Mouse (Mus musculus) lung, embryonic 16.5 days (tissue): ENCODE measurements around the gene Sec14l1. TPM values are rescaled to one million over a fixed set of nuclear protein-coding genes. Genes with fewer than 3 reads are reported as not detected.
A peak's percentile ranks its signal among the peaks of the same experiment; 100 is the strongest.

Experiments
- ATAC-seq: fragments of 200-750 bp; cut with Nextera tagmentation; 2 replicates; pipeline ENCODE4 v1.8.0; 2017; ENCODE audit warnings: low read depth, mild to moderate bottlenecking, moderate library complexity
- H3K27ac ChIP-seq: fragments of 300-500 bp; sonication (generic); 2 replicates; pipeline ENCODE4 v1.5.1; 2014; ENCODE audit warnings: mild to moderate bottlenecking, control low read depth, low read length
- H3K27me3 ChIP-seq: fragments of 300-500 bp; sonication (generic); 2 replicates; pipeline ENCODE4 v1.6.1; 2014; ENCODE audit warnings: low read depth, low read length, mixed read lengths; ENCODE audit not compliant: control insufficient read depth, insufficient read depth
- H3K36me3 ChIP-seq: fragments of 300-500 bp; sonication (generic); 2 replicates; pipeline ENCODE4 v1.6.1; 2014; ENCODE audit warnings: low read length; ENCODE audit not compliant: control insufficient read depth, insufficient read depth
- H3K4me1 ChIP-seq: fragments of 300-500 bp; sonication (generic); replicated peaks from 2 replicates; pipeline ENCODE4 v1.6.1; 2014; ENCODE audit warnings: low read length, mixed read lengths; ENCODE audit not compliant: control insufficient read depth, insufficient read depth
- H3K4me2 ChIP-seq: fragments of 300-500 bp; sonication (generic); 2 replicates; pipeline ENCODE4 v1.6.1; 2014; ENCODE audit warnings: low read depth, low read length, control low read depth
- H3K4me3 ChIP-seq: fragments of 300-500 bp; sonication (generic); 2 replicates; pipeline ENCODE4 v1.5.1; 2014; ENCODE audit warnings: mild to moderate bottlenecking, low read length, control low read depth
- H3K9ac ChIP-seq: fragments of 300-500 bp; sonication (generic); 2 replicates; pipeline ENCODE4 v1.6.1; 2014; ENCODE audit warnings: low read length, control low read depth
- H3K9me3 ChIP-seq: fragments of 300-500 bp; sonication (generic); 2 replicates; pipeline ENCODE4 v1.6.1; 2016; ENCODE audit warnings: low read length; ENCODE audit not compliant: control insufficient read depth
- WGBS: fragments of 180-500 bp; shearing (Covaris S2); extraction: QIAGEN DNeasy Blood & Tissue Kit; methylation state at CpG from one replicate; pipeline ENCODE4 v1.1.7; 2014; 5-methylcytosine and 5-hydroxymethylcytosine counted together
- polyA plus RNA-seq: library from polyadenylated mRNA; unstranded; fragments of >200 nt; fragmentation: Nextera tagmentation; extraction: Ambion mirVana; gene quantifications from 2 replicates; pipeline ENCODE4 v1.2.1, GENCODE M21; 2015

Gene Sec14l1
- polyA plus RNA-seq, 1 experiment from 2014 or later, result 76.5 TPM

DNA sequence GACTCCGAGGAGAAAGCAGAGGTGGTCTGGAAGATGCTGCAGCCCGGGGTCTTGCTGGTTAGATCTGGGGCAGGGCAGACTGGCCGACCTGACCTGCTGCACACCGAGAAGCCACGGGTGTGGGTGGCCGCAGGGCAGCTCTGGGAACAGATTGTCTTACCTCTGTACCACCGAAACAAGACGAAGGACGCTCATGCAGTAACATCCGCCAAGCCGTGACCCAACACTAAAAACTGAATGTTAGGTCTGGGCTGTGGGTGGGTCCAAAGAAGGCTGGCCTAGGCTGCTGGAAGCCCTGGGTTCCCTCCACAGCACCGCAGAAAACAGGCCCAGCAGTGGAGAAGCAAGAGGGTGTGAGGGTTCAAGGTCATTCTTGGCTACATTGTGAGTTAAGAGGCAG, 45.8 kb downstream of the Sec14l1 start:
- peaks cover 16% of the 10 kb centered on the region for H3K36me3 ChIP-seq
- 94% methylated on average over 12 of the region's 12 CpGs for WGBS
- H3K4me2 ChIP-seq, result no peak overlapping the region
- H3K4me3 ChIP-seq, result no peak overlapping the region
- H3K27me3 ChIP-seq, result no peaks in the 10 kb centered on the region
- H3K27ac ChIP-seq, result no peak overlapping the region
- no peaks in the 10 kb centered on the region; the same call in 1 of the 2 replicates for H3K9me3 ChIP-seq
- ATAC-seq, result no peak
- H3K9ac ChIP-seq, result no peak overlapping the region
- H3K4me1 ChIP-seq, result peaks cover 15% of the 10 kb centered on the region

DNA sequence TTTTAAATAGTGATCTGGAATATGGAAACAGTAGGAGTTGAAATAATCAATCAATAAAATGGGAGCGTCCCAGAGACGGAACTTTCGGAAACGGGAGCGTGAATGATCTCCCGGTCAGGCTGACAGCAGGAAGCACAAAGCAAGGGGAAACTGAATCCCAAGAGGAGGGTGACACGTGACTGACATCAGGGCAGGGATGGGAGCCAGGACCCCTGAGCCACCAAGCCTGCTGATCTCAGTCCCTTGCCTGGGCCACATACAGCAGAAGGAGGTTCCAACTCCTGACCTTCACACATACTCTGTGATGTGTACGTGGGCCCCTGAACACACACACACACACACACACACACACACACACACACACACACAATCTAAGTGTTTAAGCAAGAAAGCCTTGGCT, 46.6 kb downstream of the Sec14l1 start:
- Histone ChIP-seq H3K27ac (no peak overlapping the region), H3K4me2 (no peak overlapping the region), H3K4me1 (peaks cover 11% of the 10 kb centered on the region; the same call in 1 of the 2 replicates), H3K27me3 (no peaks in the 10 kb centered on the region), H3K9me3 (no peaks in the 10 kb centered on the region; the same call in 1 of the 2 replicates), H3K9ac (no peak overlapping the region), H3K36me3 (peaks cover 10% of the 10 kb centered on the region), H3K4me3 (no peak overlapping the region)
- WGBS, result 44% methylated on average over 8 of the region's 8 CpGs
- ATAC-seq, result no peak

DNA sequence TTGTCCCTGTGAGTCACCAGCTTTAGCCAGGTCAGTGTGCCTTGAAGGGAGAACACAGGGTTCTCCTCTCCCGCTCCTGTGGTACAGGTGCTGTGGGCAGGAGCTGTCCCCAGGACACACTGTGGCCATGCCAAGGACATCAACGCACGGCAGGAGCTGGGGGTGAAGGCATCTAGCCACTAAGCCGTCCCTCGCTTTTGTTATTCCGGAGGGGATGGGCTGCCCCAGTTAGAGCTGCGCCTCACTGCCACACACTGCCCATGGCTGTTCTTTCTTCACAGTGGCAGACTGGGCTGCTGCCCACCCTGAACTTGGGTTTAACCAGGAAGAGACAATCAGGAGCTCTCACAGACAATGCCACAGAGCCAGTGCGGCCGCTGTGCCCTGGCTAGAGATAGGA, 48.1 kb downstream of the Sec14l1 start:
- Histone ChIP-seq H3K27ac (no peak overlapping the region), H3K9ac (no peak overlapping the region), H3K4me2 (no peak overlapping the region), H3K9me3 (no peaks in the 10 kb centered on the region; the same call in 1 of the 2 replicates), H3K27me3 (no peaks in the 10 kb centered on the region), H3K36me3 (peaks cover 2% of the 10 kb centered on the region; the same call in 1 of the 2 replicates), H3K4me3 (no peak overlapping the region), H3K4me1 (peaks cover 8% of the 10 kb centered on the region; the same call in 1 of the 2 replicates)
- 78% methylated on average over 9 of the region's 9 CpGs for WGBS
- ATAC-seq, result no peak

- Histone ChIP-seq H3K4me2 (no peak overlapping the region), H3K9me3 (no peaks in the 10 kb centered on the region; the same call in 1 of the 2 replicates), H3K4me3 (no peak overlapping the region), H3K9ac (no peak overlapping the region), H3K36me3 (peaks cover 2% of the 10 kb centered on the region; the same call in 1 of the 2 replicates), H3K4me1 (0 out of 2 replicates have a peak, but pooled peaks cover 2% of the 10 kb centered on the region), H3K27ac (no peak overlapping the region), H3K27me3 (no peaks in the 10 kb centered on the region)
- 51% methylated on average over 6 of the region's 6 CpGs for WGBS
- ATAC-seq, result no peak
These were observed 48.8 kb downstream of the Sec14l1 start for GRCm38 (mm10) chr11:117163771-117164170.

DNA sequence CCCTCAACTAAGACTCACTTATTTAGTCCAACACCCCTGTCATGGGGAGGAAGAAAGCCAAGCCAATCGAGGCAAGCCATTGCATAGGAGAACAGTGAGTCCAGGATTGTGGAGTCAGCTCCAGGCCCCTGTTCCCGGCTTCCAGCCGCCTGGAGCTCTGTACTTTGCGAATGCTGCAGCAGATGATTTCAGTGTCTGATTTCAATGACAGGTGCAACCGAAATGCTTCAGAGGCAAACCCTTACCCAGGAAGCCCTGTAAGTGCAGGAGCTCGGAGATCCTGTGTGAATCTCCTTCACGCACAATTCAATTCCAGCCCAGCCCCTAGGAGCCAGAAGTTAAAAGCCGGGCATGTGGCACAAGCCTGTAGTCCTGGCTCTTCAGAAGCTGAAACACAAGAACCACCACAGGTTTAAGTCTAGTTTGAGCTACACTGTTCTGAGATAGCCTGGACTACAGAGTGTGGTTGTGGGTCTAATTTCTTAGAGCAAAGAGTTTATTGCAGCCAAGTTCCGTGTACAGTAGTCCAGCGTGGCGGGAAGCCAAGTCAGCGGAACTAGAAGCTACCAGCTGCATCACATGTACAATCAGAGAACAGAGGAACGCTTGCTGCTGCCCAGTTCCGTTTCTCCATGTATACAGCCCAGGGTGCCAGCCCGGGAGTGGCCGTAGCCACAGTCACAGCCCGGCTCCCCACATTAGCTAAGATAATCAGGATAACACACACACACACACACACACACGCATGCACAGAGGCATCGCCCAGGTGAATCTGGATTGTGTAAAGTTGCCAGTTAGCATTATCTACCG, 53.5 kb downstream of the Sec14l1 start:
- 68% methylated on average over 20 of the region's 20 CpGs for WGBS
- H3K27ac ChIP-seq, result no peak overlapping the region
- ATAC-seq, result no peak
- no peaks in the 10 kb centered on the region; the same call in 1 of the 2 replicates for H3K9me3 ChIP-seq
- no peak overlapping the region for H3K4me2 ChIP-seq
- no peak overlapping the region for H3K9ac ChIP-seq
- no peak overlapping the region for H3K4me3 ChIP-seq
- H3K27me3 ChIP-seq, result no peaks in the 10 kb centered on the region
- H3K4me1 ChIP-seq, result no peaks in the 10 kb centered on the region
- no peaks in the 10 kb centered on the region for H3K36me3 ChIP-seq

DNA sequence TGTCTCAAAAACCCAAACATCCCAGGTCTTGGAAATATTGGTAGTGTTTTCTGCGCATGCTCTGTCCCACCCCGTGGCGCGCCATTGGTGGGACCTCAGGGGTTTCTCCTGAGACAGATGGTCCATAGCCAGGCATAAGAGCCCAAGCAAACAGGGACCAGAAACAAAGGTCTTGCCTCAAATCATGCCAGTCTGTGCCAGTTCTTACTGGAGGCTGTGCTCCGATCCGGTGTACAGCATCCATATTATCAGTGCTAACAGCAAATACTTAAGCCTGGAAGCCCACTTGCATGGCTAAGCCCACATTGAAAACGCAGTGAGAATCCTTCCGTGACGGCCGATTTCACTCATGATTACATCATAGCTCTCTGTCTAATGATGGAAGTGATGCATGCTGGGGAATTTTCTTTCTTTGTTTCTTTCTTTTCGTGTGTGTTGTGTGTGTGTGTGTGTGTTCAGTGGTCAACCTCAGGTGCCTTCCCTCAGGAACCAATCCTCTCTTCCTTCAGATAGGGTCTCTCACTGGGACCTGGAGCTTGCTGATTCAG, 54.2 kb downstream of the Sec14l1 start:
- no peak for ATAC-seq
- WGBS, result 86% methylated on average over 11 of the region's 11 CpGs
- H3K36me3 ChIP-seq, result no peaks in the 10 kb centered on the region

GRCm38 (mm10) chr11:117169801-117170565, 55.0 kb downstream of the Sec14l1 start:
- H3K4me3 ChIP-seq, result no peak overlapping the region
- 88% methylated on average over 19 of the region's 19 CpGs for WGBS

More for the DNA sequence above, 54.2 kb downstream of the Sec14l1 start:
- Histone ChIP-seq H3K9me3 (no peaks in the 10 kb centered on the region; the same call in 1 of the 2 replicates), H3K4me3 (no peak overlapping the region), H3K4me1 (peaks cover 2% of the 10 kb centered on the region), H3K4me2 (no peak overlapping the region), H3K9ac (no peak overlapping the region), H3K27ac (no peak overlapping the region), H3K27me3 (no peaks in the 10 kb centered on the region)

GRCm38 (mm10) chr11:117174098-117174892, 59.3 kb downstream of the Sec14l1 start:
- Histone ChIP-seq H3K4me2 (peak overlapping the region; percentile 63), H3K4me3 (peak overlapping the region; percentile 42), H3K9ac (peak overlapping the region; percentile 62), H3K27ac (peak overlapping the region; percentile 70), H3K4me1 (peaks cover 14% of the 10 kb centered on the region), H3K27me3 (no peaks in the 10 kb centered on the region), H3K9me3 (no peaks in the 10 kb centered on the region), H3K36me3 (no peaks in the 10 kb centered on the region)
- WGBS, result 21% methylated on average over 18 of the region's 18 CpGs
- peak; percentile 18; the same call in 1 of the 2 replicates for ATAC-seq

More at GRCm38 (mm10) chr11:117169801-117170565, 55.0 kb downstream of the Sec14l1 start:
- no peaks in the 10 kb centered on the region for H3K36me3 ChIP-seq
- H3K27ac ChIP-seq, result no peak overlapping the region
- no peaks in the 10 kb centered on the region for H3K9me3 ChIP-seq
- H3K4me1 ChIP-seq, result peaks cover 10% of the 10 kb centered on the region
- H3K4me2 ChIP-seq, result no peak overlapping the region
- no peak for ATAC-seq
- H3K9ac ChIP-seq, result no peak overlapping the region
- H3K27me3 ChIP-seq, result no peaks in the 10 kb centered on the region
